Mouse (Mus musculus): Measurements from ENCODE around the gene Map3k6. TPM values are rescaled to one million over a fixed set of nuclear protein-coding genes. Genes with fewer than 3 reads are reported as not detected.
A peak's percentile ranks its signal among the peaks of the same experiment; 100 is the strongest.

Gene Map3k6
- polyA plus RNA-seq, 2 experiments, result 7.5 to 10.4 TPM

DNA sequence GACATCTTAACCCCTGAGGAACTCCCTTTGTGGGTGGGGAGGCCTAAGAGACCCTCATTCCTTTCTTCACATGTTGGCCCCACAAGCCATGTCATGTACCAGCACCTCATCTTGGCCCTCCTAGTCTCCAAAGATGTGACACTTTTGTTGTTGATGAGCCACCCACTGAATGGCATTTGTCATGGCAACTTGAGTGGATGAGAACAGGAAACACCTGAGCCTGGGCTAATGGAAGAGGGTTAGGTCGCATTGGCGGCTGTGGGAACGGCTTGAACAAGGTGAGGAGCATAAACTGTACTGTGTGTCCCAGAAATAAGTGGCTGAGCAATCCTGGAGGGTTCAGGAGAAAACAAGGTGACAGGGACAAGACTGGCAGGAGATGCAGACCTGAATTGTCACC lies 28.3 kb downstream of the Map3k6 start:
- ATAC-seq (ENCODE audit: low FRiP score, low read depth), result no peak
- WGBS, result 88% methylated on average over 3 of the region's 3 CpGs
- DNase-seq (ENCODE audit: low spot score), result no peak
- H3K27ac ChIP-seq (replicated peaks; ENCODE audit: low read depth, low read length), result no peak overlapping the region
- no peaks in the 10 kb centered on the region for H3K27me3 ChIP-seq (ENCODE audit: control insufficient read depth, insufficient read depth, low read length)
- no peak overlapping the region for H3K4me2 ChIP-seq (replicated peaks; ENCODE audit: low read depth, low read length, severe bottlenecking)
- H3K4me3 ChIP-seq (replicated peaks; ENCODE audit: low read length), result no peak overlapping the region
- H3K9ac ChIP-seq (ENCODE audit: low read depth, low read length, severe bottlenecking), result no peak overlapping the region
- peaks cover 63% of the 10 kb centered on the region for H3K36me3 ChIP-seq (ENCODE audit: control insufficient read depth, insufficient read depth, low read length)
- no peaks in the 10 kb centered on the region for H3K4me1 ChIP-seq (ENCODE audit: control insufficient read depth, insufficient read depth, low read length)
- no peaks in the 10 kb centered on the region; the same call in 1 of the 2 replicates for H3K9me3 ChIP-seq (ENCODE audit: control insufficient read depth, low read length)
- no peak for TF ChIP-seq POLR2A (IDR thresholded peaks at IDR 0.05; ENCODE audit: borderline replicate concordance, extremely low read depth, insufficient read depth, insufficient read length)

DNA sequence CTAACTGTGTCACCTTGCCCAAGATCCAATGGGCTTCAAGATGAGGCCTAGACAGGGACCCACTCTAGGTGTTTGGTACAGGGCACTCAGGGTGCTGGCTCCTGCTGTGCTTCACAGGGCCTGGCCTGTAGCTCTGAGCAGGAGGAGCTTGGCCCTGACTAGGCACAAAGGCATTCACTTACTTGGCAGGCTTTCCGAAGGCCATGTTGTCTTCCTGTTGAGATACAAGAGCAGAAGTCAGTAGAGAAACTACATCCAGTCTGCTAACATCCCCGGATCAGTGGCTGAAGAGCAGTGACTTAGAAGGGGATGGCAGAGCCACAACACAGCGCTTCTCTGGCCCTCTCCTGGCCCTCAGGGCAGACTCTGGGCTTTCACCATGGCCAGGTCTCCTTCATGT lies 29.0 kb downstream of the Map3k6 start:
- Histone ChIP-seq H3K4me2 (replicated peaks; ENCODE audit: low read depth, low read length, severe bottlenecking) (no peak overlapping the region), H3K9me3 (ENCODE audit: control insufficient read depth, low read length) (no peaks in the 10 kb centered on the region; the same call in 1 of the 2 replicates), H3K9ac (ENCODE audit: low read depth, low read length, severe bottlenecking) (no peak overlapping the region), H3K27ac (replicated peaks; ENCODE audit: low read depth, low read length) (no peak overlapping the region), H3K4me3 (replicated peaks; ENCODE audit: low read length) (no peak overlapping the region), H3K4me1 (ENCODE audit: control insufficient read depth, insufficient read depth, low read length) (no peaks in the 10 kb centered on the region), H3K27me3 (ENCODE audit: control insufficient read depth, insufficient read depth, low read length) (no peaks in the 10 kb centered on the region), H3K36me3 (ENCODE audit: control insufficient read depth, insufficient read depth, low read length) (peaks cover 64% of the 10 kb centered on the region)
- 84% methylated on average over 3 of the region's 3 CpGs for WGBS
- DNase-seq (ENCODE audit: low spot score), result no peak
- TF ChIP-seq POLR2A (IDR thresholded peaks at IDR 0.05; ENCODE audit: borderline replicate concordance, extremely low read depth, insufficient read depth, insufficient read length), result no peak
- ATAC-seq (ENCODE audit: low FRiP score, low read depth), result no peak

DNA sequence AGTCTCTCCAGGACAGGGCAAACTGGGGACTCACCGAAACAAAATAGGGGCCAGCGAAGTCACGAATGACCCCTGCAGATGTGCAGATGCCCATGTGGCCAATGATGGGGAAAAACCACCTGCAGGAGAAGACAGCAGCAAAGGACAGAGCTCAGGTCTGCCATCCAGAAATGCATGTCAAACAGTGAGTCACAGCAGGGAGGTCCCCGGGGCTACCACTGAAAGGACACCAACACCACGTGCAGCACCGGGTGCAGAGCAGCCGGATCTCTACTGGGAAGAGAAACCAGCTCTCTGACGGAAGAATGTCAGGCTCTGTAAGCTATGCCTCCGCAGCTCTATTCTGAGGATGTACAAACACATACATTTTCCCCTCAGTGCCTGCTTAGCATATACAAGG lies 30.3 kb downstream of the Map3k6 start:
- Histone ChIP-seq H3K9ac (ENCODE audit: low read depth, low read length, severe bottlenecking) (no peak overlapping the region), H3K36me3 (ENCODE audit: control insufficient read depth, insufficient read depth, low read length) (peaks cover 52% of the 10 kb centered on the region), H3K4me1 (ENCODE audit: control insufficient read depth, insufficient read depth, low read length) (peaks cover under 1% of the 10 kb centered on the region; the same call in 1 of the 2 replicates), H3K4me2 (replicated peaks; ENCODE audit: low read depth, low read length, severe bottlenecking) (no peak overlapping the region), H3K9me3 (ENCODE audit: control insufficient read depth, low read length) (no peaks in the 10 kb centered on the region), H3K27me3 (ENCODE audit: control insufficient read depth, insufficient read depth, low read length) (no peaks in the 10 kb centered on the region), H3K4me3 (replicated peaks; ENCODE audit: low read length) (no peak overlapping the region), H3K27ac (replicated peaks; ENCODE audit: low read depth, low read length) (no peak overlapping the region)
- DNase-seq (ENCODE audit: low spot score) (no peak), ATAC-seq (ENCODE audit: low FRiP score, low read depth) (no peak)
- no peak for TF ChIP-seq POLR2A (IDR thresholded peaks at IDR 0.05; ENCODE audit: borderline replicate concordance, extremely low read depth, insufficient read depth, insufficient read length)
- WGBS, result 96% methylated on average over 9 of the region's 9 CpGs

DNA sequence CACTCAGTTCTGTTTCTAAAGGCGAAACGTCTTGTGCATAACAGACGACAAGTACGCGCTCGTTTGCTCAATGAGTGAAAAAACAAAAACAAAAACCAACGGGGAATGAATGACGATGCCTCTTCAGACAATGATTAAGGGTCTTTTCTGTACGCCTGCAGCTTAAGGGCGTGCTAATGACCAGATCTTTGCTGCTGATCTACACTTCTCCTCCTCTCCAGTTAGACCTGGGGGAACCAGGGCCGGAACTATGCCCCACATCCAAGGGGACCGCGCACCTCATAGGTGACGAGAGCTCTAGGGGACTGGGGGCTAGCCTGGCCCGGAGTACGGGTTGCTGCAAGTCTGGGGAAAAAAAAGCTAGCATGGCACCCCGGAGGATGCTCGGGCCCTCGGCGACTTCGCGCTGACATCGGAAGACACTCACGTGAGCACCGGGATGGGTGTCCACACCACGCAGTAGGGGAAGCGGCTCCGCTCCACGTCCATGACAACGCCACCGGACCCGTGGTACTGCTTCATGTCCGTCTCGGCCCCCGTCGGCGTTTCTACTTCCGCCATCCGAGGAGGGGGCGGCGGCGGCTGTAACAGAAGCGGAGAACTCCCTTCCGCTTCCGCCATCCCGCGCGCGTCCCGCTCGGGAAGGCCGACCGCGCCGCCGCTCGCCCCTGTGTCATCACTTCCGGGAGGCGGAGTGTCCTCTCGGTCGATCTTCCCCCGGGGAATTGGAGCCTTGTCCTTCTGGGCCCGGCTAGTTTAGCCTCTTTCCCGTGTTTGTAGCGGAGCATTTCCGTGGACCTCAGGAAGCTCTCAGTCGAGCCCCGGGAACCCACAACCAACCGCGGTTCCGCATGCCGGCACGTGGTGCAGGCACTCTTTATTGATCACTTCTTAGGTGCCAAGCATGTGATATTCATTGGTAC lies 36.7 kb downstream of the Map3k6 start, which contains the start of gene Tmem222:
Tmem222 (minus strand) TSS at position 689 of the 923 bp plus-strand sequence.
- peak; percentile 90 for ATAC-seq (ENCODE audit: low FRiP score, low read depth)
- TF ChIP-seq POLR2A (IDR thresholded peaks at IDR 0.05; ENCODE audit: borderline replicate concordance, extremely low read depth, insufficient read depth, insufficient read length), result 0 out of 2 replicates have a peak, but pooled peaks have one; percentile 9
- Histone ChIP-seq H3K4me2 (replicated peaks; ENCODE audit: low read depth, low read length, severe bottlenecking) (peak within 1 kb of the TSS; percentile 79), H3K4me1 (ENCODE audit: control insufficient read depth, insufficient read depth, low read length) (peaks cover 24% of the 10 kb centered on the region), H3K9me3 (ENCODE audit: control insufficient read depth, low read length) (no peaks in the 10 kb centered on the region), H3K27me3 (ENCODE audit: control insufficient read depth, insufficient read depth, low read length) (no peaks in the 10 kb centered on the region), H3K27ac (replicated peaks; ENCODE audit: low read depth, low read length) (peak within 1 kb of the TSS; percentile 92), H3K4me3 (replicated peaks; ENCODE audit: low read length) (peak within 1 kb of the TSS; percentile 89), H3K36me3 (ENCODE audit: control insufficient read depth, insufficient read depth, low read length) (peaks cover 7% of the 10 kb centered on the region; the same call in 1 of the 2 replicates), H3K9ac (ENCODE audit: low read depth, low read length, severe bottlenecking) (peak within 1 kb of the TSS; percentile 87)
- under 1% methylated on average over 73 of the region's 73 CpGs for WGBS
- peak; percentile 96 for DNase-seq (ENCODE audit: low spot score)

DNA sequence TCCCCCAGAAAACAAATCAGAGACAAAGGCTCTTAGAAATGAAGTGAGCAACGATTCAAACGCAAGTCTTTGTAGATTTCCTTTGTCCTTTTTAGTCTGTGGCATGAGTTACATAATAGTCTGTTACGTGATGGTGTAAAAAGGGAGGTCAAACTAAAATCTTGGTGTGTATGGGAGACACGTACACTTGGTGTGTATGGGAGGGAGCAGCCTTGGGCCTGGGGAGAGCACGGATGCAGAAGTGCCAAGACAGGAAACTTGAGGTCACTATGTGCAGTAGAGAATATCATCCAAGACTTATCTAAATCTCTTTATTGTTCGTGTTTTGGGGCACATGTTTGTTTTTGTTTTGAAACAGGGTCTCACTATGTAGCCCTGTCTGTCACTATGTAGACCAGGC lies 37.4 kb downstream of the Map3k6 start:
- DNase-seq (ENCODE audit: low spot score) (no peak), ATAC-seq (ENCODE audit: low FRiP score, low read depth) (no peak; the same call in 1 of the 2 replicates)
- peak overlapping the region; percentile 89 for H3K4me3 ChIP-seq (replicated peaks; ENCODE audit: low read length)
- H3K27me3 ChIP-seq (ENCODE audit: control insufficient read depth, insufficient read depth, low read length), result no peaks in the 10 kb centered on the region
- TF ChIP-seq POLR2A (IDR thresholded peaks at IDR 0.05; ENCODE audit: borderline replicate concordance, extremely low read depth, insufficient read depth, insufficient read length), result no peak
- H3K4me1 ChIP-seq (ENCODE audit: control insufficient read depth, insufficient read depth, low read length), result peaks cover 32% of the 10 kb centered on the region
- peaks cover 7% of the 10 kb centered on the region; the same call in 1 of the 2 replicates for H3K36me3 ChIP-seq (ENCODE audit: control insufficient read depth, insufficient read depth, low read length)
- H3K27ac ChIP-seq (replicated peaks; ENCODE audit: low read depth, low read length), result peak overlapping the region; percentile 92
- WGBS, result 28% methylated on average over 6 of the region's 6 CpGs
- H3K4me2 ChIP-seq (replicated peaks; ENCODE audit: low read depth, low read length, severe bottlenecking), result peak overlapping the region; percentile 79
- H3K9ac ChIP-seq (ENCODE audit: low read depth, low read length, severe bottlenecking), result peak overlapping the region; percentile 87
- H3K9me3 ChIP-seq (ENCODE audit: control insufficient read depth, low read length), result no peaks in the 10 kb centered on the region
